Mouse (Mus musculus): Measurements from ENCODE around the gene Hpse. TPM values are rescaled to one million over a fixed set of nuclear protein-coding genes. Genes with fewer than 3 reads are reported as not detected.
A peak's percentile ranks its signal among the peaks of the same experiment; 100 is the strongest.

The Hpse gene
- total RNA-seq (2014; rRNA removed), result 3.8 and 4.1 TPM in 2 replicates
- 1.3 and 1.7 TPM in 2 replicates for polyA plus RNA-seq (2012; rRNA removed)

DNA sequence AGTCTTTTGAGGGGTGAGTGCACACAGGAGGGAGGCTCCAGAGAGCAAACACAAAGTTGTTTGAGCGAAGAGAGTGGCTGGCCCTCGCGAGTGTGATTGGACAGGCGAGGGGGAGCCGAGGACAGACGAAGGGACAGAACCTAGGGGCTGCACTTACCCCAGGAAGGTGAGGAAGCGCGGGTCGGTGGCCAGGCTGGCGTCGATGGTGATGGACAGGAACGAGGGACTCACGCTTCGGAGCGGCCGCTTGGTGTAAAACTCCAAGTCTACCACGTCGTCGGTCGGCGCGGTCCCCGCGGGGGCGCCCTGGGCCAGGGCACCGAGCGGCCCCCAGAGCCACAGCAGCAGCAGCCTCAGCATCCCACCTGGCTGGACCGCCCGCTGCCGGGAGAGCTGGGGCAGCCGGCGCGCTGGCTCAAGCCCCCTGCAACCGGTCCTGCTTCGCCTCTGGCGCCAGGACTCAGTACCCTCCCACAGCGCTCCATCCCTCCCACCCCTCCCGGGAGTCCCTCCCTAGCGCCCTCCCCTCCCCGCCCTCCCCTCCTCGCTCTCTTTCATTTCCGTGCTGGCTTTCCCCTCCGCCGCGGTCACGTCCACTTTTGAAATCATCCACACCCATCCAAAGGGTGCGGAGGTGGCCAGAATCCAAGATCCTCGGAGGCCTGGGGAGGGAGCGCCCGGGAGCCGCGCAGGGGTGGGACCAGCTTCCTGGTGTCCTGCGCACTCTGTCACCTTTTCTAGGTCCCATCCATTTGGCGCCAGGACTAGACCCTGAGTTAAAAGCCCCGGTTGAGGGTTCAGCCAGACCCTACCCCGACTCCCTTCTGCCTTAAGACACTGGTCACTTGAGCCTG is at the start of gene Hpse:
Gene Hpse, minus strand, starts transcription at position 482 of the 854 bp plus-strand sequence.
- TF ChIP-seq POLR2A (IDR thresholded peaks at IDR 0.05; ENCODE audit: extremely low read depth, insufficient read depth, low read length) (no peak), CTCF (IDR thresholded peaks at IDR 0.05; ENCODE audit: low read depth, low read length) (no peak)
- WGBS, result 2% methylated on average over 54 of the region's 56 CpGs
- Histone ChIP-seq H3K27ac (replicated peaks; ENCODE audit: insufficient read depth, low read depth, low read length) (no peak within 1 kb of the TSS), H3K4me1 (ENCODE audit: control insufficient read depth, insufficient read depth, low read length) (no peaks in the 10 kb centered on the region), H3K9ac (ENCODE audit: low read depth, low read length) (peak within 1 kb of the TSS; percentile 68), H3K36me3 (ENCODE audit: control insufficient read depth, insufficient read depth, low read length) (no peaks in the 10 kb centered on the region), H3K4me3 (ENCODE audit: insufficient read depth, low read depth, low read length) (peak within 1 kb of the TSS; percentile 67), H3K79me2 (ENCODE audit: control insufficient read depth, insufficient read depth, low read length) (no peaks in the 10 kb centered on the region), H3K27me3 (ENCODE audit: control insufficient read depth, insufficient read depth, low read length) (no peaks in the 10 kb centered on the region)
- DNase-seq (ENCODE audit: extremely low read depth, low read depth, low spot score), result no peak

GRCm38 (mm10) chr5:100766026-100766425 is 46.5 kb upstream of the Hpse start:
- H3K27me3 ChIP-seq (ENCODE audit: control insufficient read depth, insufficient read depth, low read length), result no peaks in the 10 kb centered on the region
- H3K4me1 ChIP-seq (ENCODE audit: control insufficient read depth, insufficient read depth, low read length), result no peaks in the 10 kb centered on the region
- H3K27ac ChIP-seq (replicated peaks; ENCODE audit: insufficient read depth, low read depth, low read length), result no peak overlapping the region
- peaks cover 23% of the 10 kb centered on the region; the same call in 1 of the 2 replicates for H3K36me3 ChIP-seq (ENCODE audit: control insufficient read depth, insufficient read depth, low read length)
- no peak overlapping the region for H3K4me3 ChIP-seq (ENCODE audit: insufficient read depth, low read depth, low read length)
- H3K9ac ChIP-seq (ENCODE audit: low read depth, low read length), result no peak overlapping the region
- TF ChIP-seq POLR2A (IDR thresholded peaks at IDR 0.05; ENCODE audit: extremely low read depth, insufficient read depth, low read length) (no peak), CTCF (IDR thresholded peaks at IDR 0.05; ENCODE audit: low read depth, low read length) (no peak)
- no peak for DNase-seq (ENCODE audit: extremely low read depth, low read depth, low spot score)
- H3K79me2 ChIP-seq (ENCODE audit: control insufficient read depth, insufficient read depth, low read length), result no peaks in the 10 kb centered on the region
- 95% methylated on average over 7 of the region's 7 CpGs for WGBS

- no peak overlapping the region for H3K9ac ChIP-seq (ENCODE audit: low read depth, low read length)
- no peak for DNase-seq (ENCODE audit: extremely low read depth, low read depth, low spot score)
- H3K79me2 ChIP-seq (ENCODE audit: control insufficient read depth, insufficient read depth, low read length), result no peaks in the 10 kb centered on the region
- H3K4me1 ChIP-seq (ENCODE audit: control insufficient read depth, insufficient read depth, low read length), result no peaks in the 10 kb centered on the region
- 90% methylated on average over 7 of the region's 7 CpGs for WGBS
- H3K36me3 ChIP-seq (ENCODE audit: control insufficient read depth, insufficient read depth, low read length), result peaks cover 13% of the 10 kb centered on the region; the same call in 1 of the 2 replicates
- no peaks in the 10 kb centered on the region for H3K27me3 ChIP-seq (ENCODE audit: control insufficient read depth, insufficient read depth, low read length)
- TF ChIP-seq POLR2A (IDR thresholded peaks at IDR 0.05; ENCODE audit: extremely low read depth, insufficient read depth, low read length) (no peak), CTCF (IDR thresholded peaks at IDR 0.05; ENCODE audit: low read depth, low read length) (no peak)
- no peak overlapping the region for H3K27ac ChIP-seq (replicated peaks; ENCODE audit: insufficient read depth, low read depth, low read length)
- no peak overlapping the region for H3K4me3 ChIP-seq (ENCODE audit: insufficient read depth, low read depth, low read length)
Measured at GRCm38 (mm10) chr5:100761736-100762135, 42.2 kb upstream of the Hpse start.

DNA sequence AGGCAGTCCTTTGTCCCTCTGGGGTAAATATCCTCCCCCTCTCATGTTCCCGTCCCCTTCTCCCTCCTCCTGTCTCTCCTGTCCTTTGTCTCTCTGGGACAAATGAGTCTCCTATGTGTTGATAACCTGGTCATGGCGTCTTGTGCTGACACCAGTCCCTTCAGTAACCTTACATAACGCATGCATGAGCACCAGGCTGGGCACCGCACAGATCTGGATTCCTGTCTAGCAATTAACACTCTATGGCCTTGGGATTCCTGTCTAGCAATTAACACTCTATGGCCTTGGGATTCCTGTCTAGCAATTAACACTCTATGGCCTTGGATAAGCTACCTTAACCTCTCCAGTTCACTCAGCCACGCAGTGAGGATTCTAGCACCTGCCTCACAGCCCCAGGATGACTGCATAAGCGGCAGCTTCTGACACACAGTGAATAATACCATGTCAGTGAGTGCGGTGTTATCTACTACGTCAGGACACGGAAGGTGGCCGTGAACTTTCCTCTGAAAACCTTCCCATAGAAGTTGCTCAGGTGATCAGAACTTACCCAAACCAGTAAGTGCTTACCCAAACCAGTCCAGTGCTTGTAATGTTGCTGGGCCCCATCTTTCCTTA is 40.6 kb upstream of the Hpse start:
- H3K9ac ChIP-seq (ENCODE audit: low read depth, low read length), result no peak overlapping the region
- H3K4me3 ChIP-seq (ENCODE audit: insufficient read depth, low read depth, low read length), result no peak overlapping the region
- TF ChIP-seq CTCF (IDR thresholded peaks at IDR 0.05; ENCODE audit: low read depth, low read length) (no peak), POLR2A (IDR thresholded peaks at IDR 0.05; ENCODE audit: extremely low read depth, insufficient read depth, low read length) (no peak)
- H3K27ac ChIP-seq (replicated peaks; ENCODE audit: insufficient read depth, low read depth, low read length), result no peak overlapping the region
- no peak for DNase-seq (ENCODE audit: extremely low read depth, low read depth, low spot score)
- no peaks in the 10 kb centered on the region for H3K27me3 ChIP-seq (ENCODE audit: control insufficient read depth, insufficient read depth, low read length)
- WGBS, result 89% methylated on average over 10 of the region's 10 CpGs
- H3K79me2 ChIP-seq (ENCODE audit: control insufficient read depth, insufficient read depth, low read length), result no peaks in the 10 kb centered on the region
- peaks cover 13% of the 10 kb centered on the region; the same call in 1 of the 2 replicates for H3K36me3 ChIP-seq (ENCODE audit: control insufficient read depth, insufficient read depth, low read length)
- H3K4me1 ChIP-seq (ENCODE audit: control insufficient read depth, insufficient read depth, low read length), result no peaks in the 10 kb centered on the region

GRCm38 (mm10) chr5:100758121-100758520 is 38.6 kb upstream of the Hpse start:
- 96% methylated on average over 5 of the region's 5 CpGs for WGBS
- no peak overlapping the region for H3K9ac ChIP-seq (ENCODE audit: low read depth, low read length)

More at GRCm38 (mm10) chr5:100758121-100758520, 38.6 kb upstream of the Hpse start:
- TF ChIP-seq CTCF (IDR thresholded peaks at IDR 0.05; ENCODE audit: low read depth, low read length) (no peak), POLR2A (IDR thresholded peaks at IDR 0.05; ENCODE audit: extremely low read depth, insufficient read depth, low read length) (no peak)
- H3K36me3 ChIP-seq (ENCODE audit: control insufficient read depth, insufficient read depth, low read length), result peaks cover 5% of the 10 kb centered on the region; the same call in 1 of the 2 replicates
- no peak overlapping the region for H3K4me3 ChIP-seq (ENCODE audit: insufficient read depth, low read depth, low read length)
- no peak for DNase-seq (ENCODE audit: extremely low read depth, low read depth, low spot score)
- no peak overlapping the region for H3K27ac ChIP-seq (replicated peaks; ENCODE audit: insufficient read depth, low read depth, low read length)
- no peaks in the 10 kb centered on the region for H3K27me3 ChIP-seq (ENCODE audit: control insufficient read depth, insufficient read depth, low read length)
- no peaks in the 10 kb centered on the region for H3K4me1 ChIP-seq (ENCODE audit: control insufficient read depth, insufficient read depth, low read length)
- H3K79me2 ChIP-seq (ENCODE audit: control insufficient read depth, insufficient read depth, low read length), result no peaks in the 10 kb centered on the region

All from liver, adult 2 months (tissue).